Mouse (Mus musculus): ENCODE measurements at regions not wholly inside any gene's neighbourhood (a gene's known extent, or its start where the extent isn't known, plus 50 kb on each side); places are given as distances from the start of the nearest gene placed in this dataset.

- H3K9ac ChIP-seq (ENCODE audit: low read length): no peak overlapping the region
- no peaks in the 10 kb centered on the region for H3K36me3 ChIP-seq (ENCODE audit: control insufficient read depth, insufficient read depth, low read length)
- WGBS: 74% methylated on average over 4 of the region's 4 CpGs
- no peaks in the 10 kb centered on the region for H3K27me3 ChIP-seq (ENCODE audit: control insufficient read depth, insufficient read depth, low read length)
- H3K27ac ChIP-seq (ENCODE audit: low read depth, low read length): no peak overlapping the region
- DNase-seq (ENCODE audit: low spot score): no peak
- ATAC-seq (ENCODE audit: insufficient read depth, low FRiP score, low TSS enrichment): no peak
- H3K4me1 ChIP-seq (ENCODE audit: control insufficient read depth, insufficient read depth, low read length): no peaks in the 10 kb centered on the region
- no peak overlapping the region for H3K4me2 ChIP-seq (ENCODE audit: low read depth)
- no peak overlapping the region for H3K4me3 ChIP-seq (ENCODE audit: low read depth, low read length)
- no peaks in the 10 kb centered on the region for H3K9me3 ChIP-seq (ENCODE audit: control insufficient read depth, low read length)
These were observed 191.3 kb downstream of the Lrig3 start for GRCm38 (mm10) chr10:126157300-126157699.

- Histone ChIP-seq H3K27ac (ENCODE audit: low read depth, low read length) (no peak overlapping the region), H3K36me3 (ENCODE audit: control insufficient read depth, insufficient read depth, low read length) (no peaks in the 10 kb centered on the region), H3K9me3 (ENCODE audit: control insufficient read depth, low read length) (no peaks in the 10 kb centered on the region), H3K4me2 (ENCODE audit: low read depth) (no peak overlapping the region), H3K9ac (ENCODE audit: low read length) (no peak overlapping the region), H3K4me1 (ENCODE audit: control insufficient read depth, insufficient read depth, low read length) (no peaks in the 10 kb centered on the region), H3K4me3 (ENCODE audit: low read depth, low read length) (no peak overlapping the region), H3K27me3 (ENCODE audit: control insufficient read depth, insufficient read depth, low read length) (no peaks in the 10 kb centered on the region)
- WGBS: 67% methylated on average over 5 of the region's 5 CpGs
- no peak for DNase-seq (ENCODE audit: low spot score)
- no peak for ATAC-seq (ENCODE audit: insufficient read depth, low FRiP score, low TSS enrichment)
These were observed 199.2 kb downstream of the Lrig3 start for GRCm38 (mm10) chr10:126165215-126165614.

- WGBS: 89% methylated on average over 25 of the region's 25 CpGs
- no peak overlapping the region for H3K4me3 ChIP-seq (ENCODE audit: low read depth, low read length)
- no peaks in the 10 kb centered on the region for H3K4me1 ChIP-seq (ENCODE audit: control insufficient read depth, insufficient read depth, low read length)
- ATAC-seq (ENCODE audit: insufficient read depth, low FRiP score, low TSS enrichment): no peak
- no peaks in the 10 kb centered on the region for H3K36me3 ChIP-seq (ENCODE audit: control insufficient read depth, insufficient read depth, low read length)
- no peaks in the 10 kb centered on the region for H3K9me3 ChIP-seq (ENCODE audit: control insufficient read depth, low read length)
- no peak overlapping the region for H3K9ac ChIP-seq (ENCODE audit: low read length)
- DNase-seq (ENCODE audit: low spot score): no peak
- no peaks in the 10 kb centered on the region for H3K27me3 ChIP-seq (ENCODE audit: control insufficient read depth, insufficient read depth, low read length)
- H3K4me2 ChIP-seq (ENCODE audit: low read depth): no peak overlapping the region
- no peak overlapping the region for H3K27ac ChIP-seq (ENCODE audit: low read depth, low read length)
These were observed 203.3 kb downstream of the Lrig3 start for GRCm38 (mm10) chr10:126169095-126169873.

GRCm38 (mm10) chr10:126169874-126170163 is 203.9 kb downstream of the Lrig3 start:
- no peaks in the 10 kb centered on the region for H3K9me3 ChIP-seq (ENCODE audit: control insufficient read depth, low read length)
- H3K4me2 ChIP-seq (ENCODE audit: low read depth): no peak overlapping the region
- no peak overlapping the region for H3K4me3 ChIP-seq (ENCODE audit: low read depth, low read length)
- 64% methylated on average over 5 of the region's 5 CpGs for WGBS
- H3K9ac ChIP-seq (ENCODE audit: low read length): no peak overlapping the region
- no peak for ATAC-seq (ENCODE audit: insufficient read depth, low FRiP score, low TSS enrichment)
- no peak overlapping the region for H3K27ac ChIP-seq (ENCODE audit: low read depth, low read length)
- H3K27me3 ChIP-seq (ENCODE audit: control insufficient read depth, insufficient read depth, low read length): no peaks in the 10 kb centered on the region
- H3K36me3 ChIP-seq (ENCODE audit: control insufficient read depth, insufficient read depth, low read length): no peaks in the 10 kb centered on the region
- DNase-seq (ENCODE audit: low spot score): no peak
- H3K4me1 ChIP-seq (ENCODE audit: control insufficient read depth, insufficient read depth, low read length): no peaks in the 10 kb centered on the region

- Histone ChIP-seq H3K27ac (ENCODE audit: low read depth, low read length) (no peak overlapping the region), H3K27me3 (ENCODE audit: control insufficient read depth, insufficient read depth, low read length) (no peaks in the 10 kb centered on the region), H3K36me3 (ENCODE audit: control insufficient read depth, insufficient read depth, low read length) (no peaks in the 10 kb centered on the region), H3K9ac (ENCODE audit: low read length) (no peak overlapping the region), H3K4me2 (ENCODE audit: low read depth) (no peak overlapping the region), H3K9me3 (ENCODE audit: control insufficient read depth, low read length) (no peaks in the 10 kb centered on the region), H3K4me1 (ENCODE audit: control insufficient read depth, insufficient read depth, low read length) (no peaks in the 10 kb centered on the region), H3K4me3 (ENCODE audit: low read depth, low read length) (no peak overlapping the region)
- 91% methylated on average over 4 of the region's 4 CpGs for WGBS
- ATAC-seq (ENCODE audit: insufficient read depth, low FRiP score, low TSS enrichment) (no peak), DNase-seq (ENCODE audit: low spot score) (no peak)
These were observed 210.9 kb downstream of the Lrig3 start for GRCm38 (mm10) chr10:126176759-126177473.

- H3K4me2 ChIP-seq (ENCODE audit: low read depth): no peak overlapping the region
- H3K4me1 ChIP-seq (ENCODE audit: control insufficient read depth, insufficient read depth, low read length): no peaks in the 10 kb centered on the region
- no peaks in the 10 kb centered on the region for H3K9me3 ChIP-seq (ENCODE audit: control insufficient read depth, low read length)
- no peak for DNase-seq (ENCODE audit: low spot score)
- no peak overlapping the region for H3K4me3 ChIP-seq (ENCODE audit: low read depth, low read length)
- no peaks in the 10 kb centered on the region for H3K36me3 ChIP-seq (ENCODE audit: control insufficient read depth, insufficient read depth, low read length)
- WGBS: 87% methylated on average over 2 of the region's 2 CpGs
- no peak for ATAC-seq (ENCODE audit: insufficient read depth, low FRiP score, low TSS enrichment)
- H3K27ac ChIP-seq (ENCODE audit: low read depth, low read length): no peak overlapping the region
- H3K27me3 ChIP-seq (ENCODE audit: control insufficient read depth, insufficient read depth, low read length): no peaks in the 10 kb centered on the region
- H3K9ac ChIP-seq (ENCODE audit: low read length): no peak overlapping the region
These were observed 216.4 kb downstream of the Lrig3 start for GRCm38 (mm10) chr10:126182386-126182785.

- WGBS: 70% methylated on average over 2 of the region's 2 CpGs
- no peak overlapping the region for H3K4me3 ChIP-seq (ENCODE audit: low read depth, low read length)
- no peak overlapping the region for H3K4me2 ChIP-seq (ENCODE audit: low read depth)
- DNase-seq (ENCODE audit: low spot score) (no peak), ATAC-seq (ENCODE audit: insufficient read depth, low FRiP score, low TSS enrichment) (no peak)
- H3K9me3 ChIP-seq (ENCODE audit: control insufficient read depth, low read length): no peaks in the 10 kb centered on the region
- H3K36me3 ChIP-seq (ENCODE audit: control insufficient read depth, insufficient read depth, low read length): no peaks in the 10 kb centered on the region
- no peaks in the 10 kb centered on the region for H3K27me3 ChIP-seq (ENCODE audit: control insufficient read depth, insufficient read depth, low read length)
- no peak overlapping the region for H3K9ac ChIP-seq (ENCODE audit: low read length)
- H3K4me1 ChIP-seq (ENCODE audit: control insufficient read depth, insufficient read depth, low read length): no peaks in the 10 kb centered on the region
- no peak overlapping the region for H3K27ac ChIP-seq (ENCODE audit: low read depth, low read length)
These were observed 218.0 kb downstream of the Lrig3 start for GRCm38 (mm10) chr10:126183961-126184360.

- 90% methylated on average over 5 of the region's 5 CpGs for WGBS
- Histone ChIP-seq H3K9ac (ENCODE audit: low read length) (no peak overlapping the region), H3K4me2 (ENCODE audit: low read depth) (no peak overlapping the region), H3K27me3 (ENCODE audit: control insufficient read depth, insufficient read depth, low read length) (no peaks in the 10 kb centered on the region), H3K9me3 (ENCODE audit: control insufficient read depth, low read length) (no peaks in the 10 kb centered on the region), H3K4me1 (ENCODE audit: control insufficient read depth, insufficient read depth, low read length) (no peaks in the 10 kb centered on the region), H3K4me3 (ENCODE audit: low read depth, low read length) (no peak overlapping the region), H3K36me3 (ENCODE audit: control insufficient read depth, insufficient read depth, low read length) (no peaks in the 10 kb centered on the region), H3K27ac (ENCODE audit: low read depth, low read length) (no peak overlapping the region)
- DNase-seq (ENCODE audit: low spot score): no peak
- no peak for ATAC-seq (ENCODE audit: insufficient read depth, low FRiP score, low TSS enrichment)
These were observed 219.4 kb downstream of the Lrig3 start for GRCm38 (mm10) chr10:126185410-126185809.

- H3K9me3 ChIP-seq (ENCODE audit: control insufficient read depth, low read length): no peaks in the 10 kb centered on the region
- H3K9ac ChIP-seq (ENCODE audit: low read length): no peak overlapping the region
- H3K4me3 ChIP-seq (ENCODE audit: low read depth, low read length): no peak overlapping the region
- ATAC-seq (ENCODE audit: insufficient read depth, low FRiP score, low TSS enrichment) (no peak), DNase-seq (ENCODE audit: low spot score) (no peak)
- 92% methylated on average over 10 of the region's 10 CpGs for WGBS
- H3K27ac ChIP-seq (ENCODE audit: low read depth, low read length): no peak overlapping the region
- no peaks in the 10 kb centered on the region for H3K36me3 ChIP-seq (ENCODE audit: control insufficient read depth, insufficient read depth, low read length)
- H3K4me2 ChIP-seq (ENCODE audit: low read depth): no peak overlapping the region
- H3K27me3 ChIP-seq (ENCODE audit: control insufficient read depth, insufficient read depth, low read length): no peaks in the 10 kb centered on the region
- H3K4me1 ChIP-seq (ENCODE audit: control insufficient read depth, insufficient read depth, low read length): no peaks in the 10 kb centered on the region
These were observed 220.1 kb downstream of the Lrig3 start for GRCm38 (mm10) chr10:126186086-126186485.

Measured in neural tube, embryonic 11.5 days (tissue).